Mouse (Mus musculus) frontal cortex, postnatal 36 days (tissue): Measurements from ENCODE around the gene Evl.
"Not testable (repeated sequence)": the region's sequence is repeated elsewhere in the genome, so short reads cannot be mapped to it uniquely, and the experiment has no call there.

Experiments used
- DNase-seq, 2 experiments: peaks; one replicate each; pipeline ENCODE4 v3.0.0; 2022; ENCODE audit warnings: low spot score in 2 of 2

Gene Evl

GRCm38 (mm10) chr12:108698697-108699471 is 144.4 kb downstream of the Evl start:
- no peak for DNase-seq

GRCm38 (mm10) chr12:108699576-108699975 is 145.1 kb downstream of the Evl start:
- DNase-seq: no peak

- no peak for DNase-seq
These were observed 145.5 kb downstream of the Evl start for GRCm38 (mm10) chr12:108700037-108700436.

- DNase-seq: no peak
These were observed 146.7 kb downstream of the Evl start for GRCm38 (mm10) chr12:108701221-108701620.

GRCm38 (mm10) chr12:108702185-108702584 is 147.7 kb downstream of the Evl start, which contains the start of gene Degs2:
Gene Degs2, minus strand, starts transcription at chr12:108702315.
- DNase-seq: no peak

- no peak for DNase-seq
These were observed 151.0 kb downstream of the Evl start for GRCm38 (mm10) chr12:108705486-108705885.

GRCm38 (mm10) chr12:108706129-108706528 is 151.6 kb downstream of the Evl start:
- DNase-seq: no peak

- no peak for DNase-seq
These were observed 154.9 kb downstream of the Evl start for GRCm38 (mm10) chr12:108709386-108709785.

- DNase-seq: no peak
These were observed 155.6 kb downstream of the Evl start for GRCm38 (mm10) chr12:108709964-108710765.

GRCm38 (mm10) chr12:108710861-108711615 is 156.5 kb downstream of the Evl start:
- DNase-seq: no peak

- no peak for DNase-seq
These were observed 158.0 kb downstream of the Evl start for GRCm38 (mm10) chr12:108712481-108712880.

- DNase-seq: not testable (repeated sequence)
These were observed 159.5 kb downstream of the Evl start for GRCm38 (mm10) chr12:108713972-108714371.

- no peak for DNase-seq
These were observed 161.3 kb downstream of the Evl start for GRCm38 (mm10) chr12:108715854-108716253.

GRCm38 (mm10) chr12:108718485-108718884 is 164.0 kb downstream of the Evl start:
- no peak for DNase-seq

- DNase-seq: no peak
These were observed 167.9 kb downstream of the Evl start for GRCm38 (mm10) chr12:108722464-108722863.

- DNase-seq: no peak
These were observed 169.3 kb downstream of the Evl start for GRCm38 (mm10) chr12:108723841-108724240.

GRCm38 (mm10) chr12:108734386-108734785 is 179.9 kb downstream of the Evl start:
- no peak for DNase-seq

GRCm38 (mm10) chr12:108737838-108738237 is 183.3 kb downstream of the Evl start:
- DNase-seq: no peak
